Mouse (Mus musculus): Measurements from ENCODE around the gene Il1rn. TPM values are rescaled to one million over a fixed set of nuclear protein-coding genes. Genes with fewer than 3 reads are reported as not detected.

The Il1rn gene
- 0.11 TPM in 1 of 2 replicates, not detected in the other for polyA plus RNA-seq (2021; fragmentation: Nextera tagmentation)
- long read RNA-seq, experiment 1, result 0 reads
- long read RNA-seq, experiment 2, result 0 reads

DNA sequence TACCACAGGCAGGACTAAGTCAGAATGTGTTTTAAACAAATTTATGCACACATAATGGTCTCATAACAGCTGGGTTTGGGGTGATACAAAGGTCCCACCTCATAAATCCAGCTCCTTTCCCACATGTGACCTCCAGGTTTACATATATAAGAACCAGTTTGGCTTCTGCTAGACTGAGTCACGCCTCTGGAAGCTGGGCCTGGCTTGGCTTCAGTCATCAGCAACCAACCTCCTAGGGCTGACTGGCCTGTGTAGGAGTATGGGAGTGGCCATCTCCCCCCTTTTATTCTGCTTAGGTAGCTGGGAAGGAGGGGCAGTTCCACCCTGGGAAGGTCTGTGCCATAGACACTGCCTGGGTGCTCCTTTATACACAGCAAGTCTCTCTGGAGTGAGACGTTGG lies at the start of gene Il1rn:
Gene Il1rn, plus strand, starts transcription at position 309 of the 400 bp plus-strand sequence.

DNA sequence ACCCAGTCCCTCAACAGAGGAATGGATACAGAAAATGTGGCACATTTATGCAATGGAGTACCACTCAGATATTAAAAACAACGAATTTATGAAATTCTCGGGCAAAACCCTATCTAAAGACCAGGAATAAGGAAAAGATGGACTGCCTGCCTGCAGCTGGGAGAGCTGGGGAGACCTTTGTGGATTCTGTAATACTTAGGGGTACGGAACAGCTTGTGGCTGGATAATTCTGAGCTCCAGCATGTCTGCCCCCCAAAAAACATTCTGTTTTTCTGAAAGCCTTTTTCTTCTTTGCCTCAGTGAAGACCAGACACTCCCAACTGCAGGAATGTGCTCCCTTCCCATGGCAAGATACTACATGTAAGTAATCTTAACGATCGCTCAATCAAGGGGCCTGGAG lies 45.8 kb upstream of the Il1rn start, which contains the start of gene Il1f10:
Gene Il1f10, plus strand, starts transcription at position 301 of the 400 bp plus-strand sequence.

DNA sequence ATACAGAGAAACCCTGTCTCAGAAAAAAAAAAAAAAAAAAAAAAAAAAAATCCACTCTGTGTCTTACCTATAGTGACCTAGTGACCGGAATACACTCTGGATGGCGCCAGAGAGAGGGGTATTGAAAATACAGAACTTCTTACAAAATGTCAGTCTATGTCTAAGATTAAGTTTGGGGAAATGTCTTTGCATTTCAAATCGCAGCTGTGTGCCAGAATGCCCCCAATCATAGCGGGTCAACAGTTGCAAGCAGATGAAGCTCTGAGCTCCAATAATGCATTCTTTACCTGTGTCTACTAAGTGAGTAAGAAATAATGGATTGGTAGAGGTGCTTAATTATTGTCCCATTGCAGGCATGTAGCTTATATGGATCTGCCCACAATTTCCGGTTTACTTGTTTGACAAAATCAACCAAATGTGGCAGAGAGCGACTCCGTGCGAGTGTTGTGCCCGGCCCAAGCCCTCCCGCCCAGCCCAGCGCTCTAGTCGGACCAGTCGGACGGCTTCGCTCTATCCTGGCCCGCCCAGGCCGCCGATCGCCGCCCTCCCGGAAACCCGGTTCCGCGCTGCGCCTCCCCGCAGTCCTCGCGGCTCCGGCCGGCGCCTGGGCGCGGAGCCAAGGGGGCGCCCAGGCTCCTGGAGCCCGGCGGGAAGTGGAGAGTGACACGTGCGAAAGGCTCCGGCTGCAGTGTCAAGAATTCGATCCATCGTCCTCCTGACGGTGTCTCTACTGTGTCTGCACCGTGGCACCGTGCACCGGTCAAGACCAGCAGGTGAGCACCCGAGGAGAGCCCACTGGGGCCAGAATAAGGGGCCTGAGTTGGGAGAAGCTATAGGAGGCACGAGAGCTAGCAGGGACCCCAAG lies 30.6 kb downstream of the Il1rn start, which contains the start of gene Psd4:
Gene Psd4, plus strand, starts transcription at position 551 of the 865 bp plus-strand sequence.

Other genes starting within 250 kb of the Il1rn start
- not detected in 2 replicates for gene Tbpl2, start 240.3 kb upstream of the Il1rn start, polyA plus RNA-seq (2021; fragmentation: Nextera tagmentation)
- not detected in 2 replicates for gene Il1f8, start 183.7 kb upstream of the Il1rn start, polyA plus RNA-seq (2021; fragmentation: Nextera tagmentation)
- not detected in 2 replicates for gene Il1f9, start 150.4 kb upstream of the Il1rn start, polyA plus RNA-seq (2021; fragmentation: Nextera tagmentation)
- gene Il1f6, start 121.4 kb upstream of the Il1rn start, polyA plus RNA-seq (2021; fragmentation: Nextera tagmentation), result not detected in 2 replicates
- gene Il1f5, start 59.9 kb upstream of the Il1rn start, polyA plus RNA-seq (2021; fragmentation: Nextera tagmentation), result not detected in 2 replicates
- not detected in 2 replicates for gene Il1f10, start 45.7 kb upstream of the Il1rn start, polyA plus RNA-seq (2021; fragmentation: Nextera tagmentation)
- 0.28 and 0.53 TPM in 2 replicates for gene Psd4, start 30.7 kb downstream of the Il1rn start, polyA plus RNA-seq (2021; fragmentation: Nextera tagmentation)
- gene Pax8, start 138.7 kb downstream of the Il1rn start, polyA plus RNA-seq (2021; fragmentation: Nextera tagmentation), result 0.36 and 0.49 TPM in 2 replicates

All from layer of hippocampus, adult 6 months (tissue).